Mouse (Mus musculus) liver (tissue): ENCODE measurements around the gene Xlr4a.
"Not testable (repeated sequence)": the region's sequence is repeated elsewhere in the genome, so short reads cannot be mapped to it uniquely, and the experiment has no call there.

Experiments
- DNase-seq: peaks from one replicate; pipeline ENCODE4 v3.0.0-alpha.2; 2020; ENCODE audit warnings: mixed read lengths

Gene Xlr4a

DNA sequence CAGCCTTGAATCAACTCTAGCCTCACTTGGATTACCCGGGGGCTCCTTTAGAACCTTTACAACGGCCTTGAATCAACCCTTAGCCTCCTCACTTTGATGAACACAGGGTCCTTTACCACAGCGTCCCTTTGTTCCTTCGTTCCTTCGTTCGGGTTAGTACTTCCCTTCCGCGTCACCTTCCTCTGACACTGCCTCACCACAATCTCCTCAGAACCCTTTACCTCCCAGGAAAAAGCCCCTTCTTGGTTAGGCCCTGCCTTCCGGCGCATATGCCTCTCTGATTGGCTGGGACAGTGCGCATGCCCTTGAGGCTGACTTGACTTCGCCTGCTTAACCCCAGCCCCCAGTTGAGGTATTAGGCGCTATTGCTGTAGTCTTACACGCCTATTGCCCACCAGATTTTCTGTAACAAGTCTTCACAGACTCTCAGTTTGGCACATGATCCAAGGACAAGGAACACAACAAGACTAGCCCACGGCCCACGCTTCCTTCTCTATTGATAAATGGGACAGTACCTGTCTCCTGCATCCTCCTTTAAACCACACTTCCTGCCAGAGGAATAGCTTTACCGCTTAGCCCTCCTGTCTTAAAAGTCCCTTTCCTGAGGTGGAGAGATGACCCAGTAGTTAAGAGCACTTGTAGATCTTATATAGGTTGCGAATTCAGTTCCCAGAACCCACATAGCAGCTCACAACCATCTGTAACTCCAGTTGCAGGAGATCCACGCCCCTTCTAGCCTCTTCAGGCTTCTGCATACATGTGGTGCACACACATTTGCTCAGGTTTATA is at the start of gene Xlr4a:
Gene Xlr4a, minus strand, starts transcription at position 212 of the 789 bp plus-strand sequence.
- not testable (repeated sequence) for DNase-seq

GRCm38 (mm10) chrX:73122859-73123829 is 40.9 kb upstream of the Xlr4a start:
- DNase-seq: not testable (repeated sequence)

DNA sequence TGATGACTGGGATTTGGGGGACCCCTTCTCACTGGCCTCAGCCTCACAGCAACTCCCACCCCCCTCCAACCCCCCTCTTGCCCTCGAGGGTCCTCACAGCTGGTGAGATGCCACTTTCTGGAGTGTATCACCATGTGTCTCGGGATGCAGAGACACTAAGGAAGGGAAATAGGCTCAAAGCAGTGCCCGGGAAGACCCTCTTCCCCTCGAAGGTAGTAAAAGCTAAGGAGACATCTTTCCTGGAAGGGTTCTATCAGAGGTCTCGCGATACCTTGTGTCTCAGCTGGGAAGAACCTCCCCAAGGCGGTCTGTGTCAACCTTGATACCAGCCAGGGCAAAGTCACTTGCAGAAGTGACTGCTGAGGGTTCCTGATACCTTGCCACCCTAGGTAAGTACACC is 34.5 kb upstream of the Xlr4a start, which contains the start of gene Gm14685:
Gene Gm14685, plus strand, starts transcription at position 301 of the 400 bp plus-strand sequence.
- not testable (repeated sequence) for DNase-seq

GRCm38 (mm10) chrX:73096941-73097508 is 14.7 kb upstream of the Xlr4a start, which contains the start of gene Xlr3a:
Gene Xlr3a (minus strand): TSS chrX:73097095.
- DNase-seq: peak; percentile 3

DNA sequence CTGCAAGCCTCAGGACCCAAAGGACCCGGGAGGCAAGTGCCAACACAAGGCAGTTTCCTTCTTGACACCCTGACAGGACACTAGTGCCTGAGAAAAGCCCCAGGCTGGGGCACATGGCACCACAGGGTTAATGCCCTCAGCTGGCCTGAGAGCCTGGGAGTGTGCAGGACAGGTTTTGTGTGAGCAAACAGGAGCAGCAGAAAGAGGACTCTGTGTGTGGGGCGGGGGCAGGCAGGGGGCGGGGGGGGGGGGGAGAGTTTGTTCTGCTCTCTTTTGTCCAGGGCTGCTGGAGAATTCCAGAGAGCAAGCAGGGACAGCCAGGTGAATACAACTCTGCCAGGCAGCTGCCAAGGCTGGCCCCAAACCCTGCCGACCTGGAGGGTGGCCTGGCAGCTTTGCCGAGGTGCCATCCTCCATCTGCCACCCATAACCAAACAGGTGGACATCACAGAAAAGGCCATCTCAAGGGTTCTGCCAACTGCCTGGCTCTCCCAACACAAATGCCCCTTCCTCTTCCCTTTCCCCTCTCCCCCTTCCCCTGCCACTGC is 15.4 kb downstream of the Xlr4a start:
- not testable (repeated sequence) for DNase-seq

- no peak for DNase-seq
These were observed 17.9 kb downstream of the Xlr4a start, which contains the start of gene Pnma3 for GRCm38 (mm10) chrX:73064415-73064793. Gene Pnma3 (plus strand): TSS chrX:73064787.

GRCm38 (mm10) chrX:73063512-73064414 is 18.5 kb downstream of the Xlr4a start:
- peak; percentile 4 for DNase-seq

DNA sequence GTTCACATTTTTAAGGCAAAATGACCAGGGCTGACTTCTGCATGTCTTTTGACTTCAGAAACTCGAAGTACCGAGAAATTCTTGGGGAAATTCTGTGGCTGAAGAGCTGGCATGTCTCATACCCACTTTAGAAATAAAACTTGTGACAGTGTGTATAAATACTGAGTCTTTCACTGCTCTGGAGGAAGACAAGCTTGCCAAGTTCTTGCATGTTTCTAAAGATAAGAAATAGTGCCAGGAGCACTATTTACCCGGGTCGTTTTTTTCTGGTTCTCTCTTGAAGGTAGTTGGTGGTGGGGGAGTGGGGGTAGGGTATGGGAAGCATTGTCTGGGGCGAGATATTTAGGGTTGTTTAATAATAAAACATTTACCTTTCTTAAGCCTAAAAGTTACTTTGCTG is 20.0 kb downstream of the Xlr4a start:
- DNase-seq: no peak

- DNase-seq: no peak
These were observed 20.8 kb downstream of the Xlr4a start for GRCm38 (mm10) chrX:73061528-73061927.

GRCm38 (mm10) chrX:73053860-73054563 is 28.3 kb downstream of the Xlr4a start:
- peak; percentile 87 for DNase-seq

GRCm38 (mm10) chrX:73039666-73040065 is 42.6 kb downstream of the Xlr4a start:
- DNase-seq: no peak

- no peak for DNase-seq
These were observed 43.4 kb downstream of the Xlr4a start for GRCm38 (mm10) chrX:73038831-73039230.

DNA sequence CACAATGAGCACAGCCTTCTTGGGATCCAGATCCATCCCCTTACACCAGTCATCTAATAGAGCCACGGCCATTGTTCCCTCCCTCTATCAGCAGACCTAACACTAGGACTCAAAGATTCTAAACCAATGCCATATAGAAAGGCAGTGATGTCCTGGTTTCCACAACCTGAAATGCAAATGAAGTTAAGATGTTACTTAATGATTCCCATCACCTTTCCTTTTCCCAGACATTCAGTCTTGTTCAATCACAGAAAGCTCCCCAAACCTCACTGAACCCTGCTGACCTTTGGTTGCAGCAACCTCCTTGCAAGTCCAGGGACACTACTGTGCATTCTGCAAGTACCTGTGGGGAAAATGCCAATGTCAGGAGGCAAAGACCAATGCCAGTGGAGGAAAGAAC is 45.3 kb downstream of the Xlr4a start, which contains the start of gene Pnma5:
Gene Pnma5, minus strand, starts transcription at position 101 of the 400 bp plus-strand sequence.
- no peak for DNase-seq
